Mouse (Mus musculus) embryonic facial prominence, embryonic 11.5 days (tissue): ENCODE data around the gene Nbr1. TPM values are rescaled to one million over a fixed set of nuclear protein-coding genes. Genes with fewer than 3 reads are reported as not detected.
"Not testable (repeated sequence)": the region's sequence is repeated elsewhere in the genome, so short reads cannot be mapped to it uniquely, and the experiment has no call there.

ENCODE experiments used
- ATAC-seq: fragments of 200-750 bp; cut with Nextera tagmentation; replicated peaks from 2 replicates; pipeline ENCODE4 v1.8.0; 2017; ENCODE audit warnings: low read depth; ENCODE audit not compliant: insufficient number of reproducible peaks, low FRiP score, low TSS enrichment
- DNase-seq: peaks from one replicate; pipeline ENCODE4 v3.0.0-alpha.2; 2015; ENCODE audit warnings: low spot score
- H3K27ac ChIP-seq: fragments of 300-500 bp; sonication (generic); replicated peaks from 2 replicates; pipeline ENCODE4 v1.5.1; 2014; ENCODE audit warnings: mild to moderate bottlenecking, low read depth, low read length, control low read depth
- H3K27me3 ChIP-seq: fragments of 300-500 bp; sonication (generic); 2 replicates; pipeline ENCODE4 v1.6.1; 2014; ENCODE audit warnings: mild to moderate bottlenecking, low read length, moderate library complexity, mixed read lengths; ENCODE audit not compliant: control insufficient read depth, insufficient read depth
- H3K36me3 ChIP-seq: fragments of 300-500 bp; sonication (generic); replicated peaks from 2 replicates; pipeline ENCODE4 v1.6.1; 2014; ENCODE audit warnings: low read depth, mild to moderate bottlenecking, low read length, moderate library complexity, mixed read lengths; ENCODE audit not compliant: control insufficient read depth, insufficient read depth
- H3K4me1 ChIP-seq: fragments of 300-500 bp; sonication (generic); 2 replicates; pipeline ENCODE4 v1.6.1; 2014; ENCODE audit warnings: low read length, mixed read lengths; ENCODE audit not compliant: control insufficient read depth, insufficient read depth
- H3K4me2 ChIP-seq: fragments of 300-500 bp; sonication (generic); 2 replicates; pipeline ENCODE4 v1.6.1; 2014; ENCODE audit warnings: low read depth, mild to moderate bottlenecking, control low read depth, low read length, moderate library complexity
- H3K4me3 ChIP-seq: fragments of 300-500 bp; sonication (generic); 2 replicates; pipeline ENCODE4 v1.5.1; 2014; ENCODE audit warnings: low read depth, low read length, control low read depth
- H3K9ac ChIP-seq: fragments of 300-500 bp; sonication (generic); replicated peaks from 2 replicates; pipeline ENCODE4 v1.6.1; 2014; ENCODE audit warnings: mild to moderate bottlenecking, control low read depth, low read length
- H3K9me3 ChIP-seq: fragments of 300-500 bp; sonication (generic); replicated peaks from 2 replicates; pipeline ENCODE4 v1.6.1; 2016; ENCODE audit warnings: mild to moderate bottlenecking, low read length, inconsistent platforms, mixed read lengths; ENCODE audit not compliant: control insufficient read depth
- WGBS: fragments of 180-500 bp; shearing (Covaris S2); extraction: QIAGEN DNeasy Blood & Tissue Kit; methylation state at CpG from one replicate; pipeline ENCODE4 v1.1.7; 2014; 5-methylcytosine and 5-hydroxymethylcytosine counted together
- polyA plus RNA-seq: library from polyadenylated mRNA; unstranded; fragments of >200 nt; fragmentation: Nextera tagmentation; extraction: Ambion mirVana; gene quantifications from 2 replicates; pipeline ENCODE4 v1.2.1, GENCODE M21; 2014

Gene Nbr1
- polyA plus RNA-seq, 1 experiment from 2014 or later, result 74.1 TPM

- ATAC-seq (no peak), DNase-seq (no peak)
- Histone ChIP-seq H3K4me3 (no peak overlapping the region), H3K36me3 (no peaks in the 10 kb centered on the region), H3K4me2 (no peak overlapping the region), H3K27ac (no peak overlapping the region), H3K9me3 (no peaks in the 10 kb centered on the region), H3K27me3 (no peaks in the 10 kb centered on the region), H3K4me1 (no peaks in the 10 kb centered on the region), H3K9ac (no peak overlapping the region)
- WGBS, result 68% methylated on average over 3 of the region's 3 CpGs
These were observed 66.6 kb downstream of the Nbr1 start for GRCm38 (mm10) chr11:101618596-101618995.

GRCm38 (mm10) chr11:101620022-101620655, 68.2 kb downstream of the Nbr1 start:
- DNase-seq, ATAC-seq, H3K27me3 ChIP-seq, H3K4me2 ChIP-seq, H3K9me3 ChIP-seq, H3K9ac ChIP-seq, H3K4me1 ChIP-seq, H3K36me3 ChIP-seq, H3K27ac ChIP-seq, H3K4me3 ChIP-seq: not testable (repeated sequence)
- WGBS, result 85% methylated on average over 10 of the region's 11 CpGs

- no peaks in the 10 kb centered on the region for H3K4me1 ChIP-seq
- H3K9ac ChIP-seq, result peak overlapping the region; percentile 67
- H3K27me3 ChIP-seq, result no peaks in the 10 kb centered on the region
- H3K27ac ChIP-seq, result peak overlapping the region; percentile 96
- no peaks in the 10 kb centered on the region for H3K36me3 ChIP-seq
- no peaks in the 10 kb centered on the region for H3K9me3 ChIP-seq
- no peak for DNase-seq
- H3K4me3 ChIP-seq, result peak overlapping the region; percentile 31
- peak overlapping the region; percentile 42 for H3K4me2 ChIP-seq
- peak; percentile 22; the same call in 1 of the 2 replicates for ATAC-seq
- 4% methylated on average over 8 of the region's 8 CpGs for WGBS
These were observed 74.7 kb downstream of the Nbr1 start for GRCm38 (mm10) chr11:101626649-101626994.

GRCm38 (mm10) chr11:101626995-101627856, 75.3 kb downstream of the Nbr1 start, which contains the start of gene Rdm1:
Gene Rdm1, plus strand, starts transcription at chr11:101627195.
- Histone ChIP-seq H3K9ac (peak within 1 kb of the TSS; percentile 67), H3K4me2 (peak within 1 kb of the TSS; percentile 50), H3K4me1 (no peaks in the 10 kb centered on the region), H3K27ac (peak within 1 kb of the TSS; percentile 96), H3K36me3 (no peaks in the 10 kb centered on the region), H3K9me3 (no peaks in the 10 kb centered on the region), H3K4me3 (peak within 1 kb of the TSS; percentile 31), H3K27me3 (no peaks in the 10 kb centered on the region)
- ATAC-seq (peak; percentile 93), DNase-seq (peak; percentile 93)
- under 1% methylated on average over 32 of the region's 34 CpGs for WGBS

- Histone ChIP-seq H3K36me3 (no peaks in the 10 kb centered on the region), H3K4me1 (no peaks in the 10 kb centered on the region), H3K27me3 (no peaks in the 10 kb centered on the region), H3K9me3 (no peaks in the 10 kb centered on the region), H3K9ac (peak overlapping the region; percentile 64), H3K4me3 (peak overlapping the region; percentile 31), H3K27ac (peak overlapping the region; percentile 89), H3K4me2 (peak overlapping the region; percentile 50)
- under 1% methylated on average over 33 of the region's 33 CpGs for WGBS
- ATAC-seq (no peak; the same call in none of the 2 replicates), DNase-seq (no peak)
These were observed 76.1 kb downstream of the Nbr1 start for GRCm38 (mm10) chr11:101627857-101628559.

GRCm38 (mm10) chr11:101628733-101629417, 76.9 kb downstream of the Nbr1 start:
- H3K27ac ChIP-seq, H3K36me3 ChIP-seq, H3K9me3 ChIP-seq, ATAC-seq, H3K4me1 ChIP-seq, H3K9ac ChIP-seq, H3K27me3 ChIP-seq, DNase-seq: not testable (repeated sequence)
- Histone ChIP-seq H3K4me3 (peak overlapping the region; percentile 31), H3K4me2 (peak overlapping the region; percentile 50)
- WGBS, result 68% methylated on average over 4 of the region's 5 CpGs
